Mouse (Mus musculus): Measurements from ENCODE around the gene Olfr963. TPM values are rescaled to one million over a fixed set of nuclear protein-coding genes. Genes with fewer than 3 reads are reported as not detected.

The Olfr963 gene
- not detected in 2 replicates for polyA plus RNA-seq (2015; fragmentation: Nextera tagmentation; extraction: Ambion mirVana)

DNA sequence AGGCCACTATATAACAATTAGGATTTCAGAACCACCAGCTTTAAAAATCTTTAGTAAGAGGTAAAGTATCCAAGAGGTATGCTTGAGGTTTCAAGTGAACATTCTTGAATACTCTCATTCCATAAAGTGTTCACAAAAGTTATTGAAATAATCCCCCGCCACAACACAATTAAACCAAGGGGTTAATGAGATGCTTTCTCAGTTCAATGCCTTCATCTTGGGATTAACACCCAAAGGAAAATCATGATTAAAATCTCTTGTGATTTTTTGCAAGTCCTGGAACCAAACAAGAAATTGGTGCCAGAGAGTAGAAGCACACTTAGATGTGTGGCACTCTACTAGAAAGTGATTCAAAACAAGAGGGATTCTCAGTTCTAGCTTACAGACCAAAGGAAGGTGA lies at the start of gene Olfr963:
Gene Olfr963, plus strand, starts transcription at position 301 of the 400 bp plus-strand sequence.
- Histone ChIP-seq H3K9me3 (ENCODE audit: low read length) (no peaks in the 10 kb centered on the region), H3K27ac (ENCODE audit: low read length) (no peak within 1 kb of the TSS), H3K4me2 (replicated peaks; ENCODE audit: low read depth, low read length) (no peak within 1 kb of the TSS), H3K36me3 (ENCODE audit: insufficient read depth, low read length) (no peaks in the 10 kb centered on the region), H3K4me3 (ENCODE audit: low read depth, low read length) (no peak within 1 kb of the TSS), H3K9ac (replicated peaks; ENCODE audit: low read depth) (no peak within 1 kb of the TSS), H3K27me3 (replicated peaks; ENCODE audit: insufficient read depth, low read length) (no peaks in the 10 kb centered on the region), H3K4me1 (ENCODE audit: insufficient read depth, low read depth, low read length) (no peaks in the 10 kb centered on the region)
- WGBS: 85% methylated on average over 1 of the region's 1 CpGs
- ATAC-seq: no peak
- no peak for DNase-seq (ENCODE audit: low spot score)
- no peak for TF ChIP-seq EP300 (IDR thresholded peaks at IDR 0.05)

DNA sequence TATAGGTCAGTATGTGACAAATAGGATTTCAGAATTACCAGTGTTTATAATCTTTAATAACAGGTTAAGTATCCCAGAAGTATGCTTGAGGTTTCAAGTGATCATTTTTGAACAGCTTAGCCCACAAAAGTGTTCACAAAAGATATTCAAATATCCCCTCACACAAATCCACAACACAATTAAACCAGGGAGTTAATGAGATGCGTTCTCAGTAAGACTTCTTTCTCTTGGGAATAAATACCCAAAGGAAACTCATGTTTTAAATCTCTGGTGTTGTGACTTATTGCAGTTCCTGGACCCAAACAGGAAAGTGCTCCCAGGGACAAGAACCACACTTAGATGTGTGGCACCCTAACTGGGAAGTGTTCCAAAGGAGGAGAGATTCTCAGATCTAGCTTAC lies 45.9 kb upstream of the Olfr963 start, which contains the start of gene Olfr960:
Gene Olfr960, plus strand, starts transcription at position 301 of the 400 bp plus-strand sequence.
- H3K4me1 ChIP-seq (ENCODE audit: insufficient read depth, low read depth, low read length): no peaks in the 10 kb centered on the region
- 72% methylated on average over 1 of the region's 1 CpGs for WGBS
- no peak within 1 kb of the TSS for H3K27ac ChIP-seq (ENCODE audit: low read length)
- H3K4me2 ChIP-seq (replicated peaks; ENCODE audit: low read depth, low read length): no peak within 1 kb of the TSS
- no peaks in the 10 kb centered on the region for H3K9me3 ChIP-seq (ENCODE audit: low read length)
- DNase-seq (ENCODE audit: low spot score) (no peak), ATAC-seq (no peak)
- no peak within 1 kb of the TSS for H3K9ac ChIP-seq (replicated peaks; ENCODE audit: low read depth)
- no peaks in the 10 kb centered on the region for H3K27me3 ChIP-seq (replicated peaks; ENCODE audit: insufficient read depth, low read length)
- TF ChIP-seq CTCF (IDR thresholded peaks at IDR 0.05) (no peak), EP300 (IDR thresholded peaks at IDR 0.05) (no peak)
- no peaks in the 10 kb centered on the region for H3K36me3 ChIP-seq (ENCODE audit: insufficient read depth, low read length)
- no peak within 1 kb of the TSS for H3K4me3 ChIP-seq (ENCODE audit: low read depth, low read length)

DNA sequence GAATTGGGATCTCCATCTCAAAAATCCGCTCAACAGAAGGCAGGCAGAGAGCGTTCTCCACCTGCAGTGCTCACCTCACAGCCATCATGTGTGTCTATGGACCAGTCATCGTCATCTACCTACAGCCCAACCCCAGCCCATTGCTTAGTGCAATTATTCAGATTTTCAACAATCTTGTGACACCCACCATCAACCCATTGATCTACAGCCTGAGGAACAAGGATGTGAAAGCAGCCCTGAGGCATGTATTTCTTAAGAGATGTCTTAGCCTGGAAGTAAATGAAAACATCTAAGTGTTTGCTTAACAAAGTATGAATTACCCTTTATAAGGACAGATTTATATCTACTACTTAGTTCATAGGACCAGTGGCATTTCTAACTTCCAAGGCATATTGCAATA lies 43.2 kb upstream of the Olfr963 start:
- DNase-seq (ENCODE audit: low spot score) (no peak), ATAC-seq (no peak)
- no peak overlapping the region for H3K4me3 ChIP-seq (ENCODE audit: low read depth, low read length)
- H3K9me3 ChIP-seq (ENCODE audit: low read length): no peaks in the 10 kb centered on the region
- no peaks in the 10 kb centered on the region for H3K4me1 ChIP-seq (ENCODE audit: insufficient read depth, low read depth, low read length)
- H3K9ac ChIP-seq (replicated peaks; ENCODE audit: low read depth): no peak overlapping the region
- no peaks in the 10 kb centered on the region for H3K36me3 ChIP-seq (ENCODE audit: insufficient read depth, low read length)
- no peak overlapping the region for H3K27ac ChIP-seq (ENCODE audit: low read length)
- 87% methylated on average over 3 of the region's 3 CpGs for WGBS
- TF ChIP-seq EP300 (IDR thresholded peaks at IDR 0.05) (no peak), CTCF (IDR thresholded peaks at IDR 0.05) (no peak)
- H3K27me3 ChIP-seq (replicated peaks; ENCODE audit: insufficient read depth, low read length): no peaks in the 10 kb centered on the region
- H3K4me2 ChIP-seq (replicated peaks; ENCODE audit: low read depth, low read length): no peak overlapping the region

DNA sequence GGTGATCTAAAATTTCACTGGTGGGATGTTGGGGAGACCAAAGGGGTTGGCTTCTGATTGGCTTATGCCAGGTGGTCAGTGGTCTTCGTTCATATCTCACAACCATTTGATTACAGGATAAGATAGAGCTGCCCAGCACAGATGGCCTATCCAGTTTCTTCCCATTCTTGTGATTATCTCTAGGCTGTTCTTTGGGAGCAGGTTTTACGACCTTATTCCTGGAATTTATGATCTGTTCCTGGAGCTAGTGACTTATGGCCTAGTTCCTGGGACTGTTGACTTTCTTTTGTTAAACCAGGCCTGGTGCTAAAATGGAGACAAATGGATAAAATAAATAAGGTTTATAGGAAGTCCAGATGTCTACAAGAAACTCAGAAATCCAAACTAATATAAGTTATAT lies 42.3 kb upstream of the Olfr963 start:
- H3K27ac ChIP-seq (ENCODE audit: low read length): no peak overlapping the region
- 64% methylated on average over 2 of the region's 2 CpGs for WGBS
- H3K4me3 ChIP-seq (ENCODE audit: low read depth, low read length): no peak overlapping the region
- TF ChIP-seq EP300 (IDR thresholded peaks at IDR 0.05) (no peak), CTCF (IDR thresholded peaks at IDR 0.05) (no peak)
- no peaks in the 10 kb centered on the region for H3K27me3 ChIP-seq (replicated peaks; ENCODE audit: insufficient read depth, low read length)
- no peaks in the 10 kb centered on the region for H3K9me3 ChIP-seq (ENCODE audit: low read length)
- H3K9ac ChIP-seq (replicated peaks; ENCODE audit: low read depth): no peak overlapping the region
- DNase-seq (ENCODE audit: low spot score) (no peak), ATAC-seq (no peak)
- H3K36me3 ChIP-seq (ENCODE audit: insufficient read depth, low read length): no peaks in the 10 kb centered on the region
- no peaks in the 10 kb centered on the region for H3K4me1 ChIP-seq (ENCODE audit: insufficient read depth, low read depth, low read length)
- H3K4me2 ChIP-seq (replicated peaks; ENCODE audit: low read depth, low read length): no peak overlapping the region

DNA sequence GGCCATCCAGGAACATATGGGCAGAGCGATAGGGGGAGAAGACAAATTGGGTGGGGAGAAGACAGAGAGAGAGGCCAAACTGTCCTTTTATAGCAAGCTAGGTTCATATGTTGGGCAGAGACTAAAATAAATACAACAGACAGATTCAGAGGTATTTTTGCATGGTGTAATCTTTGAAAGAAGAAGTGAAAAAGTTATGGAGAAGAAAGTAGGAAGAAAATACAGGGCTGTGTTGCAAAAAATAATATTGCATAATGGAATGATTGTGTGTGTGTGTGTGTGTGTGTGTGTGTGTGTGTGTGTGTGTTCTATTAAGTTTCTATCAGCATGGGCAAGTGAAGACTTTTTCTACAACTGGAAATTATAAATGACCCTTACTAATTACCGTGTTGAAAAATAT lies 37.9 kb upstream of the Olfr963 start:
- no peak for TF ChIP-seq CTCF (IDR thresholded peaks at IDR 0.05)
- no peak for TF ChIP-seq EP300 (IDR thresholded peaks at IDR 0.05)
- H3K36me3 ChIP-seq (ENCODE audit: insufficient read depth, low read length): no peaks in the 10 kb centered on the region
- ATAC-seq (no peak), DNase-seq (ENCODE audit: low spot score) (no peak)
- no peak overlapping the region for H3K4me3 ChIP-seq (ENCODE audit: low read depth, low read length)
- no peak overlapping the region for H3K9ac ChIP-seq (replicated peaks; ENCODE audit: low read depth)
- WGBS: 56% methylated on average over 2 of the region's 2 CpGs
- H3K27me3 ChIP-seq (replicated peaks; ENCODE audit: insufficient read depth, low read length): no peaks in the 10 kb centered on the region
- no peak overlapping the region for H3K4me2 ChIP-seq (replicated peaks; ENCODE audit: low read depth, low read length)
- no peak overlapping the region for H3K27ac ChIP-seq (ENCODE audit: low read length)
- no peaks in the 10 kb centered on the region for H3K9me3 ChIP-seq (ENCODE audit: low read length)
- H3K4me1 ChIP-seq (ENCODE audit: insufficient read depth, low read depth, low read length): no peaks in the 10 kb centered on the region

DNA sequence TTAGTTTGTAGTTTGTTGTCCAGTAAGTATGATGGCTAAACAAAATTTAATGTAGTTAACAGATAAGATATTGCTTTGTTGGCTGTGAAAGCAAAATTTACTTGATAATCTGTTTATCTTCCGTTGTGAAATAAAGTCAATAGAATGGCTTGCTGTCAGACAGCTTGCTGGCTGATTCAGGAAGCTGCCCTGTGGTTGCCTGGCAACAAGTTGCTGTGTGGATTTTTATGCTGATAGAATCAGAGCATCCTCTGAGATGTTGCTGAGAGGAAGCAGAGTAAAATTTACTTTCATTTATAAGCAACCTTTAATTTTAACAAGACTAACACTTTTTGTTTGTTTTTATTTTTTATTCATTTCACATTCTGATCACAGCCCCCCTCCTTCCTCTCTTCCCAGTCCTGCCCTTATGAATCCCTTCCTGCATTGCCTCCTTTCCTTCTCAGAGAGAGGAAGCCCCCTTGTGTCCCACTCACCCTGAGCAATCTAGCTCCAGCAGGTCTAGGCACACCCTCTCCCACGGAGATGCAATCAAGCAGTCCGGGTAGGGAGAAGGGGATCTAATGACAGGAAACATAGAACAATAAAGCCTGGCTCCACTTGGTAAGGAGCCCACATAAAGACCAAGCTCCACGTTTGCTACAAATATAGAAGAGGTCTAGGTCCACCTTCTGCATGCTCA lies 33.0 kb upstream of the Olfr963 start:
- no peaks in the 10 kb centered on the region for H3K27me3 ChIP-seq (replicated peaks; ENCODE audit: insufficient read depth, low read length)
- H3K27ac ChIP-seq (ENCODE audit: low read length): no peak overlapping the region
- DNase-seq (ENCODE audit: low spot score) (no peak), ATAC-seq (no peak)
- no peak for TF ChIP-seq CTCF (IDR thresholded peaks at IDR 0.05)
- TF ChIP-seq EP300 (IDR thresholded peaks at IDR 0.05): no peak
- no peak overlapping the region for H3K4me3 ChIP-seq (ENCODE audit: low read depth, low read length)
- H3K9me3 ChIP-seq (ENCODE audit: low read length): no peaks in the 10 kb centered on the region
- H3K4me2 ChIP-seq (replicated peaks; ENCODE audit: low read depth, low read length): no peak overlapping the region
- H3K36me3 ChIP-seq (ENCODE audit: insufficient read depth, low read length): no peaks in the 10 kb centered on the region
- 22% methylated on average over 4 of the region's 4 CpGs for WGBS
- no peak overlapping the region for H3K9ac ChIP-seq (replicated peaks; ENCODE audit: low read depth)
- no peaks in the 10 kb centered on the region for H3K4me1 ChIP-seq (ENCODE audit: insufficient read depth, low read depth, low read length)

DNA sequence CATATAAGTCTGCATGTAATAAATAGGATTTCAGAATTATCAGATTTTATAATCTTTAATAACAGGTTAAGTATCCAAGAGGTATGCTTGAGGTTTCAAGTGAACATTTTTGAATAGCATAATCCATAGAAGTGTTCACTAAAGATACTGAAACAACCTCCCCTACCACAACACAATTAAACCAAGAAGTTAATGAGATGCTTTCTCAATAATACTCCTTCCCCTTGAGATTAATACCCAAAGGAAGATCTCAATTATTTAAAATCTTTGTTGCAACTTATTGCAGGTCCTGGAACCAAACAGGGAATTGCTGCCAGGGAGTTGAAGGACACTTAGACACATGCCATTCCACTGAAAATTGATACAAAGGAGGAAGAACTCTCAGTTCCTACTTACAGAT lies 22.2 kb upstream of the Olfr963 start, which contains the start of gene Olfr961:
Gene Olfr961, plus strand, starts transcription at position 301 of the 400 bp plus-strand sequence.
- TF ChIP-seq CTCF (IDR thresholded peaks at IDR 0.05) (no peak), EP300 (IDR thresholded peaks at IDR 0.05) (no peak)
- Histone ChIP-seq H3K4me2 (replicated peaks; ENCODE audit: low read depth, low read length) (no peak within 1 kb of the TSS), H3K27ac (ENCODE audit: low read length) (no peak within 1 kb of the TSS), H3K9me3 (ENCODE audit: low read length) (no peaks in the 10 kb centered on the region), H3K36me3 (ENCODE audit: insufficient read depth, low read length) (no peaks in the 10 kb centered on the region), H3K27me3 (replicated peaks; ENCODE audit: insufficient read depth, low read length) (no peaks in the 10 kb centered on the region), H3K4me1 (ENCODE audit: insufficient read depth, low read depth, low read length) (no peaks in the 10 kb centered on the region), H3K4me3 (ENCODE audit: low read depth, low read length) (no peak within 1 kb of the TSS), H3K9ac (replicated peaks; ENCODE audit: low read depth) (no peak within 1 kb of the TSS)
- no peak for ATAC-seq
- no peak for DNase-seq (ENCODE audit: low spot score)

All from lung, postnatal 0 days (tissue).